Mouse (Mus musculus) frontal cortex, adult 2 months (tissue): ENCODE measurements around the gene Cplx2. TPM values are rescaled to one million over a fixed set of nuclear protein-coding genes. Genes with fewer than 3 reads are reported as not detected.

Experiments
- DNase-seq, 2 experiments: peaks; one replicate each; pipeline ENCODE4 v3.0.0; 2022; ENCODE audit warnings: low spot score in 1 of 2; ENCODE audit errors: extremely low spot score in 1 of 2
- polyA plus RNA-seq: library from polyadenylated mRNA; depleted of rRNA; stranded (reverse); fragments of >200 nt; gene quantifications from 2 replicates; pipeline ENCODE4 v1.2.3, GENCODE M21; 2012

Cplx2 gene
- polyA plus RNA-seq, 1 experiment = 389 TPM

GRCm38 (mm10) chr13:54364686-54365085 lies 6.5 kb upstream of the Cplx2 start:
- DNase-seq = no peak

- no peak for DNase-seq
Observed at GRCm38 (mm10) chr13:54367758-54368157, 3.4 kb upstream of the Cplx2 start.

GRCm38 (mm10) chr13:54368181-54368580 lies 3.0 kb upstream of the Cplx2 start:
- peak in 1 of 2 experiments; percentile 42 for DNase-seq

GRCm38 (mm10) chr13:54371387-54372330 lies 510 bp downstream of the Cplx2 start:
- peak in 1 of 2 experiments; percentile 75 for DNase-seq

GRCm38 (mm10) chr13:54372665-54373064 lies 1.5 kb downstream of the Cplx2 start:
- DNase-seq = peak in 1 of 2 experiments; percentile 93

- DNase-seq = peak in 1 of 2 experiments; percentile 66
Observed at GRCm38 (mm10) chr13:54374106-54374706, 3.1 kb downstream of the Cplx2 start.

- DNase-seq = no peak
Observed at GRCm38 (mm10) chr13:54375497-54376495, 4.6 kb downstream of the Cplx2 start.

- DNase-seq = no peak
Observed at GRCm38 (mm10) chr13:54376736-54377135, 5.6 kb downstream of the Cplx2 start.

GRCm38 (mm10) chr13:54378051-54378450 lies 6.9 kb downstream of the Cplx2 start:
- peak in 1 of 2 experiments; percentile 58 for DNase-seq

GRCm38 (mm10) chr13:54380421-54380820 lies 9.3 kb downstream of the Cplx2 start:
- no peak for DNase-seq

GRCm38 (mm10) chr13:54381396-54381795 lies 10.2 kb downstream of the Cplx2 start:
- no peak for DNase-seq

GRCm38 (mm10) chr13:54383531-54383930 lies 12.4 kb downstream of the Cplx2 start:
- DNase-seq = no peak

- DNase-seq = peak in 1 of 2 experiments; percentile 50
Observed at GRCm38 (mm10) chr13:54384518-54384917, 13.4 kb downstream of the Cplx2 start.

GRCm38 (mm10) chr13:54385008-54386004 lies 14.2 kb downstream of the Cplx2 start:
- DNase-seq = peak in 1 of 2 experiments; percentile 70

- no peak for DNase-seq
Observed at GRCm38 (mm10) chr13:54389971-54390564, 18.9 kb downstream of the Cplx2 start.

- DNase-seq = no peak
Observed at GRCm38 (mm10) chr13:54390565-54391013, 19.4 kb downstream of the Cplx2 start.

- no peak for DNase-seq
Observed at GRCm38 (mm10) chr13:54391313-54391712, 20.2 kb downstream of the Cplx2 start.

GRCm38 (mm10) chr13:54397069-54397468 lies 25.9 kb downstream of the Cplx2 start:
- DNase-seq = no peak
